Mouse (Mus musculus) midbrain, embryonic 11.5 days (tissue): ENCODE data around the gene Rtp2. TPM values are rescaled to one million over a fixed set of nuclear protein-coding genes. Genes with fewer than 3 reads are reported as not detected.

Experiments
- ATAC-seq: fragments of 200-750 bp; cut with Nextera tagmentation; 2 replicates; pipeline ENCODE4 v1.8.0; 2017; ENCODE audit warnings: moderate TSS enrichment, moderate library complexity; ENCODE audit not compliant: low FRiP score
- DNase-seq: peaks from one replicate; pipeline ENCODE4 v3.0.0; 2015; ENCODE audit warnings: low spot score; ENCODE audit errors: missing footprints
- H3K27ac ChIP-seq: fragments of 300-500 bp; sonication (generic); 2 replicates; pipeline ENCODE4 v1.5.1; 2014; ENCODE audit warnings: low read depth, low read length
- H3K27me3 ChIP-seq: fragments of 300-500 bp; sonication (generic); 2 replicates; pipeline ENCODE4 v1.6.1; 2014; ENCODE audit warnings: mild to moderate bottlenecking, low read length, moderate library complexity, mixed read lengths; ENCODE audit not compliant: control insufficient read depth, insufficient read depth
- H3K36me3 ChIP-seq: fragments of 300-500 bp; sonication (generic); 2 replicates; pipeline ENCODE4 v1.6.1; 2014; ENCODE audit warnings: mild to moderate bottlenecking, low read length, moderate library complexity, mixed read lengths; ENCODE audit not compliant: control insufficient read depth, insufficient read depth
- H3K4me1 ChIP-seq: fragments of 300-500 bp; sonication (generic); 2 replicates; pipeline ENCODE4 v1.6.1; 2014; ENCODE audit warnings: low read length; ENCODE audit not compliant: control insufficient read depth, insufficient read depth
- H3K4me2 ChIP-seq: fragments of 300-500 bp; sonication (generic); 2 replicates; pipeline ENCODE4 v1.6.1; 2014; ENCODE audit warnings: mild to moderate bottlenecking, moderate library complexity
- H3K4me3 ChIP-seq: fragments of 300-500 bp; sonication (generic); 2 replicates; pipeline ENCODE4 v1.5.1; 2014; ENCODE audit warnings: low read depth, low read length
- H3K9ac ChIP-seq: fragments of 300-500 bp; sonication (generic); 2 replicates; pipeline ENCODE4 v1.6.1; 2014; ENCODE audit warnings: low read length
- H3K9me3 ChIP-seq: fragments of 300-500 bp; sonication (generic); 2 replicates; pipeline ENCODE4 v1.6.1; 2016; ENCODE audit warnings: low read length; ENCODE audit not compliant: control insufficient read depth
- WGBS: fragments of 180-500 bp; shearing (Covaris S2); extraction: QIAGEN DNeasy Blood & Tissue Kit; methylation state at CpG from one replicate; pipeline ENCODE4 v1.1.7; 2014; 5-methylcytosine and 5-hydroxymethylcytosine counted together
- polyA plus RNA-seq: library from polyadenylated mRNA; unstranded; fragments of >200 nt; fragmentation: Nextera tagmentation; extraction: Ambion mirVana; gene quantifications from 2 replicates; pipeline ENCODE4 v1.2.1, GENCODE M21; 2014

The Rtp2 gene
- not detected in 2 replicates for polyA plus RNA-seq

DNA sequence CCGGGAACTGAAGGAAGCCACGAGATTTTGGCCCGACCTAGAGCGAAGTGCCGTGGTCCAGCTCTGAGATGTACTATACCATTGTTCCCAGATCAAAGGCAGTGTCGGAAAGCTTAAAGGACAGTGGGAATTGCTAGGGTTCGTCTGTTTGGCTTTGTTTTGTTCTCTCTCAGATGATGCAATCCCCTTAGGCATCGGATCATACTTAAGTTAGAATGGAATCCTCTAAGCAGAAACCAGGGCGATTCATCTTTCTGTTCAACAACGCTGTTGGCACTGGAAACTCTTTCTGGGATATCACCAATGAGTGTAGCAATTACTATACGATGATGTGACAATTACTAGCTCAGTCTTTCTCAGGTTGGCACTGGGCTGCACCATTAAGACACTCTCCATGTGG is at the start of gene Rtp2:
Gene Rtp2 (minus strand): TSS at position 101 of the 400 bp plus-strand sequence.
- H3K9ac ChIP-seq, result no peak within 1 kb of the TSS
- DNase-seq (no peak), ATAC-seq (no peak)
- H3K27ac ChIP-seq, result no peak within 1 kb of the TSS
- no peaks in the 10 kb centered on the region for H3K9me3 ChIP-seq
- H3K4me3 ChIP-seq, result no peak within 1 kb of the TSS
- no peaks in the 10 kb centered on the region for H3K36me3 ChIP-seq
- no peaks in the 10 kb centered on the region for H3K27me3 ChIP-seq
- no peak within 1 kb of the TSS for H3K4me2 ChIP-seq
- H3K4me1 ChIP-seq, result no peaks in the 10 kb centered on the region
- 70% methylated on average over 11 of the region's 11 CpGs for WGBS

DNA sequence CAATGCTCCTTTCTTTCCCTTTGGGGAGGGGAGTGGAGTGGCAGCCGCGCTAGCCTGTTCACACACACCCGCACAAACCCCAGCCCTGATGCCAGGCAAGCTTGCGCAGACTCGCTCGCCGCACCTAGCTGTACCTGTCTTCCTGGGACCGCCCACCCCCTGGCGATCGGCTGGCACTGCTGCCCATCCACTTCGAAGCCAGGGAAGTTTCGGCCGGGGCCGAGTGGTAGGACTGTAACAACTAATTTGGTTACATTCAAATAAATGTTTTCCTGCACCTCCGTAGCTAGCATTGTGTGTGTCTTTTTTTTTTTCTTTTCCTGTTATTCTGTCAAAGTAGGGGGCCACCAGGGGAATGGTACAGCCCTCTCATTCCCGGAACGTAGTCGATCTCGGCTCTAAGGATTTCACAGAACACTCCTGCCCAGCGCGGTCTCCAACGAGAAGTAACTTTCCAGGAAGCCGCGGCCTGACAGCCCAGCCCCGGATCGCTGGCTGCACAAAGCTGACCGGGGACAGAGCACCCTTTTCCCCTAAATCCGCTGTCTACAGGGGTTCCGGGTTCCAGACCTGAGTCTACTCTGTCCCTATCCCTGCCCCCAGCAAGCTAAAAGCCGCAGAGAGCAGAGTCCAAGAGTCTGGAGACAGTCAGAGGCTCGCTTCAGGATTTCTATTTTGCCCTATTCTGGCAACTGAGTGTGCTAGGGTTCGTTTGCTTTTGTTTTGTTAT is 49.0 kb upstream of the Rtp2 start:
- DNase-seq (peak; percentile 94), ATAC-seq (no peak)
- Histone ChIP-seq H3K36me3 (no peaks in the 10 kb centered on the region), H3K27me3 (peaks cover 47% of the 10 kb centered on the region), H3K4me1 (peaks cover 22% of the 10 kb centered on the region), H3K4me3 (peak overlapping the region; percentile 29), H3K9ac (peak overlapping the region; percentile 34; the same call in 1 of the 2 replicates), H3K9me3 (no peaks in the 10 kb centered on the region), H3K27ac (no peak overlapping the region), H3K4me2 (peak overlapping the region; percentile 49)
- 1% methylated on average over 32 of the region's 32 CpGs for WGBS

- WGBS, result 2% methylated on average over 11 of the region's 11 CpGs
- H3K27ac ChIP-seq, result no peak overlapping the region
- DNase-seq (peak; percentile 93), ATAC-seq (no peak)
- H3K36me3 ChIP-seq, result no peaks in the 10 kb centered on the region
- peak overlapping the region; percentile 29 for H3K4me3 ChIP-seq
- H3K27me3 ChIP-seq, result peaks cover 44% of the 10 kb centered on the region
- H3K9me3 ChIP-seq, result no peaks in the 10 kb centered on the region
- H3K9ac ChIP-seq, result no peak overlapping the region
- H3K4me1 ChIP-seq, result peaks cover 22% of the 10 kb centered on the region
- H3K4me2 ChIP-seq, result peak overlapping the region; percentile 49
These were observed 48.1 kb upstream of the Rtp2 start for GRCm38 (mm10) chr16:23980201-23980870.

- Histone ChIP-seq H3K4me2 (no peak overlapping the region), H3K9me3 (no peaks in the 10 kb centered on the region), H3K27me3 (peaks cover 36% of the 10 kb centered on the region), H3K36me3 (no peaks in the 10 kb centered on the region), H3K4me1 (peaks cover 15% of the 10 kb centered on the region), H3K27ac (no peak overlapping the region), H3K4me3 (no peak overlapping the region), H3K9ac (no peak overlapping the region)
- DNase-seq (no peak), ATAC-seq (no peak)
- 84% methylated on average over 9 of the region's 9 CpGs for WGBS
These were observed 47.3 kb upstream of the Rtp2 start for GRCm38 (mm10) chr16:23979446-23979845.

GRCm38 (mm10) chr16:23978495-23978894 is 46.3 kb upstream of the Rtp2 start:
- no peak overlapping the region for H3K9ac ChIP-seq
- H3K36me3 ChIP-seq, result no peaks in the 10 kb centered on the region
- no peak overlapping the region for H3K4me2 ChIP-seq
- ATAC-seq (no peak), DNase-seq (no peak)
- H3K27me3 ChIP-seq, result peaks cover 30% of the 10 kb centered on the region
- H3K4me3 ChIP-seq, result no peak overlapping the region
- peaks cover 14% of the 10 kb centered on the region for H3K4me1 ChIP-seq
- no peak overlapping the region for H3K27ac ChIP-seq
- WGBS, result 80% methylated on average over 4 of the region's 4 CpGs
- no peaks in the 10 kb centered on the region for H3K9me3 ChIP-seq

GRCm38 (mm10) chr16:23977732-23978131 is 45.5 kb upstream of the Rtp2 start:
- peaks cover 12% of the 10 kb centered on the region for H3K4me1 ChIP-seq
- 88% methylated on average over 3 of the region's 3 CpGs for WGBS
- H3K9ac ChIP-seq, result no peak overlapping the region
- no peak overlapping the region for H3K4me3 ChIP-seq
- no peak overlapping the region for H3K27ac ChIP-seq
- H3K36me3 ChIP-seq, result no peaks in the 10 kb centered on the region
- H3K9me3 ChIP-seq, result no peaks in the 10 kb centered on the region
- DNase-seq, result no peak
- no peak overlapping the region for H3K4me2 ChIP-seq
- H3K27me3 ChIP-seq, result peaks cover 30% of the 10 kb centered on the region
- no peak for ATAC-seq

- Histone ChIP-seq H3K4me2 (no peak overlapping the region), H3K4me3 (no peak overlapping the region), H3K27ac (no peak overlapping the region), H3K4me1 (peaks cover 7% of the 10 kb centered on the region), H3K9ac (no peak overlapping the region), H3K9me3 (no peaks in the 10 kb centered on the region), H3K36me3 (no peaks in the 10 kb centered on the region), H3K27me3 (peaks cover 20% of the 10 kb centered on the region)
- ATAC-seq (no peak), DNase-seq (no peak)
- 97% methylated on average over 2 of the region's 2 CpGs for WGBS
These were observed 44.0 kb upstream of the Rtp2 start for GRCm38 (mm10) chr16:23976196-23976595.

DNA sequence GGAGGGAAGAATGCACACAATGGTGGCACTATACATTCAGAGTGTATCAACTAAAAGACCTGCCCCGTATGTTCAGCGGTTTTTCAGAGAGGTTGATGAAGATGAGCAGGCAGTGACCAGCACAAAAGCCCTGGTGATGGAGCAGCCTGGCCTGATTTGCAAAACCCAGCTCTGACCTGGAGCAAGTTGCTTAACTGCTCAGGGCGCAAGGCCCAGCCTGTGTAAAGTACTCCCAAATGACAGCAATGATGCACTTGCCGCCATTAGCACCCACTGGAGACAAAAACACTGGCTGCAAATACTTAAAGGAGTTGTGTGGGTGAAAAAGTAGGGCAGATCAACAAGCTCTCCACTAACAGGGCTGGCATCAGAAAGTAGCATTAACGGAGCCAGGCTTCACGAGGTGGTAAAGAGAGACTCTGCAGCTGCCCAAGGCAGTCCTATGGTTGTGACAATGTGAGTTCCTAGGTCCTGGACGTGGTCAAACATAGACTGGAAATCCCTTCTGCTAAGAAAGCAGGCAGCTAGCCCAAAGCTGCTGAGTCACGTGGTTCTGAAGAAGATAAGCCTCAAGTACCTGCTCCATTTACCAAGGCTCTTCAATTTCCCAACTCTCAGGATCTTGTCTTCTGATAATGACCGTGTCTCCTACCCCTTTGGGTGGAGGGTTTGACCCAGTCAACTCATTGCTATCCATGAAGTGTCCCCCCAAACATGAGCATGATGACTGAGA is 41.6 kb upstream of the Rtp2 start:
- Histone ChIP-seq H3K9ac (no peak overlapping the region), H3K27me3 (no peaks in the 10 kb centered on the region; the same call in 1 of the 2 replicates), H3K4me2 (no peak overlapping the region), H3K9me3 (no peaks in the 10 kb centered on the region), H3K27ac (no peak overlapping the region), H3K4me3 (no peak overlapping the region), H3K4me1 (no peaks in the 10 kb centered on the region), H3K36me3 (no peaks in the 10 kb centered on the region)
- WGBS, result 86% methylated on average over 9 of the region's 9 CpGs
- ATAC-seq (no peak), DNase-seq (peak; percentile 51)

GRCm38 (mm10) chr16:23972901-23973300 is 40.7 kb upstream of the Rtp2 start:
- H3K27ac ChIP-seq, result no peak overlapping the region
- 75% methylated on average over 11 of the region's 11 CpGs for WGBS
- H3K27me3 ChIP-seq, result no peaks in the 10 kb centered on the region
- H3K9me3 ChIP-seq, result no peaks in the 10 kb centered on the region
- ATAC-seq, result no peak
- H3K9ac ChIP-seq, result no peak overlapping the region
- no peaks in the 10 kb centered on the region for H3K36me3 ChIP-seq
- no peak overlapping the region for H3K4me3 ChIP-seq
- H3K4me1 ChIP-seq, result no peaks in the 10 kb centered on the region
- no peak for DNase-seq
- H3K4me2 ChIP-seq, result no peak overlapping the region
